Mouse (Mus musculus) right cerebral cortex, postnatal 25 days (tissue): ENCODE data around the gene Lrrc7.
A peak's percentile ranks its signal among the peaks of the same experiment; 100 is the strongest.

Experiments used
- DNase-seq: peaks from one replicate; pipeline ENCODE4 v3.0.0; 2022

Gene Lrrc7

GRCm38 (mm10) chr3:158061811-158062523 is 500.1 kb downstream of the Lrrc7 start:
- no peak for DNase-seq

- DNase-seq = no peak
Observed at GRCm38 (mm10) chr3:158060621-158061291, 501.3 kb downstream of the Lrrc7 start.

GRCm38 (mm10) chr3:158049508-158049907 is 512.5 kb downstream of the Lrrc7 start:
- DNase-seq = no peak

- DNase-seq = no peak
Observed at GRCm38 (mm10) chr3:158040755-158041154, 521.3 kb downstream of the Lrrc7 start.

- no peak for DNase-seq
Observed at GRCm38 (mm10) chr3:158038106-158038505, 523.9 kb downstream of the Lrrc7 start.

GRCm38 (mm10) chr3:158036329-158036988 is 525.6 kb downstream of the Lrrc7 start, which contains the start of the genes Srsf11 and Lrrc40:
TSS of gene Srsf11 (minus strand) at chr3:158036639.
TSS of gene Lrrc40 (plus strand) at chr3:158036662.
- peak; percentile 95 for DNase-seq

- no peak for DNase-seq
Observed at GRCm38 (mm10) chr3:158035866-158036265, 526.2 kb downstream of the Lrrc7 start.
